Mouse (Mus musculus) adrenal gland, adult (tissue): ENCODE measurements around the gene Hist1h2ae.
"Not testable (repeated sequence)": the region's sequence is repeated elsewhere in the genome, so short reads cannot be mapped to it uniquely, and the experiment has no call there.

Experiments used
- DNase-seq, 2 experiments: peaks; one replicate each; pipeline ENCODE4 v3.0.0; 2022 to 2023; ENCODE audit warnings: low spot score in 1 of 2; ENCODE audit not compliant: inconsistent age in 2 of 2

Gene Hist1h2ae

DNA sequence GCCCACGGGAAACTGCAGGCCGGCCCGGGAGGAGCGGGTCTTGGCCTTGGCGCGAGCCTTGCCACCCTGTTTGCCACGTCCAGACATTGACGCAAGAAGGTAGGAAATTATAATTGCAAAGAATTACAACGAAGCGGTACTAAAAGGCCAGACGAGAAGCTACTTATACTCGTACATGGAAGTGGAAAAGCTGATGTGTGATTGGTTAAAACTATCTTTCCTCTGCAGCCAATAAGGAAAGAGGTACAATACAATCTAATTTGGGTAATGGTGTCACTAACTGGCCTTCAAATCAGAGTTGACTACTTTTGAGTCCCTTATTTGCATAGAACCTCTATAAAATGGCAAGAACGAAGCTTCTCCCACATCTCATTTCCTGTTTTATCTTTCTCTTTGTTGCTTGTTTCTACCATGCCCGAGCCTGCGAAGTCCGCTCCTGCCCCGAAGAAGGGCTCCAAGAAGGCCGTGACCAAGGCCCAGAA is at the start of gene Hist1h2ae, which contains the start of gene Hist1h2bg:
TSS of gene Hist1h2ae (minus strand) at position 199 of the 482 bp plus-strand sequence.
TSS of gene Hist1h2bg (plus strand) at position 375 of the 482 bp plus-strand sequence.
- DNase-seq: peak; percentile 80 to 96

DNA sequence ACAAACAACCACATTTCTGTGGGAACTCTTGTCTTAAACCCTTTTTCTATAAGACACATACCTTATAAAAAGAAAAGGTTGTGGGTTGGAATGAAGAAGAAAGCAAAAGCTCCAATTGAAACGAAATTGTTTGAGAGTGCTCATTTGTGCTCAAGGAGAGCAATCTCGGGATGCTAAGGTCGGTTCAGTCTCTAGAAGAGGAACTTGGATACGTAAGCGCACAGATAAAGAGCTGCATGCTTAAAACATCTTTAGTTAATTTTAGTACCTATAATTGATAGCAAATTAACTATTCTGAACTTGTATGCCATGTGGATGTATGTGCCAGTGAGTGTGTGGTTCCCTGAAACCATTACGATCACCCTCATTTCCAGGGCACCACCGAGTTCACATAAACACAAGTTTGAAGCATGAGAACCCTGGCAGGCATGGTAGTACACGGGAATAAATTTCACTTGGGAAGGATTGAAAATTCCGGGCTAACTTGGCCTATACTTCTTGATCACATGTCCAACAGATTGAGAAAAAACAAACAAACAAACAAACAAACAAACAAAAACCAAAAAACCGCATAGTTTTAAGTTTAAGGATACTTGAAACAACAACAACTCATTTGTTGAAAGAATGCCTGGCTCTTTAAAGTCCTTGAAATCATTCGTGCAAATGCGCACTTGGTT is 49.2 kb upstream of the Hist1h2ae start:
- no peak for DNase-seq

- no peak for DNase-seq
Observed at GRCm38 (mm10) chr13:23611638-23612037, 40.6 kb upstream of the Hist1h2ae start.

GRCm38 (mm10) chr13:23610393-23610792 is 39.4 kb upstream of the Hist1h2ae start:
- no peak for DNase-seq

- no peak for DNase-seq
Observed at GRCm38 (mm10) chr13:23609844-23610243, 38.8 kb upstream of the Hist1h2ae start.

DNA sequence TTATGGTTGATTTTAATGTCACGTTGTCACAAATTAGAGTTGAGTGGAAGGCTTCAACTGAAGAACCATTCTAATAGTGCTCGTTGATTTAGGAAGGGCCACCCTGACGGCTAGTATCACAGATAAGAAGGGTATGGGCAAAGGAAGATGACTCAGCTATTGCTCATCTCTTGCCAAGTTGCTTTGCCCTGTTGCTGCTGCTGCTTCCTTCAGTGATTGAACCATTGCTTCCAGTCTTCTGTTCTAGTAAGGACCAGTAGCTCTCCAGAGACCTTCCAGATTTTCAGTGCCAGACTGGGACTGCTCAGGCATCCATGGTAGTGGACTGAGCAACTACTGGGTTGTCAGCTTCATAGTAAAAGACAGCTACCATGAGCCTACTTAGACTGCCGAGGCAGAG is 38.2 kb upstream of the Hist1h2ae start:
- peak; percentile 15 to 68 for DNase-seq

DNA sequence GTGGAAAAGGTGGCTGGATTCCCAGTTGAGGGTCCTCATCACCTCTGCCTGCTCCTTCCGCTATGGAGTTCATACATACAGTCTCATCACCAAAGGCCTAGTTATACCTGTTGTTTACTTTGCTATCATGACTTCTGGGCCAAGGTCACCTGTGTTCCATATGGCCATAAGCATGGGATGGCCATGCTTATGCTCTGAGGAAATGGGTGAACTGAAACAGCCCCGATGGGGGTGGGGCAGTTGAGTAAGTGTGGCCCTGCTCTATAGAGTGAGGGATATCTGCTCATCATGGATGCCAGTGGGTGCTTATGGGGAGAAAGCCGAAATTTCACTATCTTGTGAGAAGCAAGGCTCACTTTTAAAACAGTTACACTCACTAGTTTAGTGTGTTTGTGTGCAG is 34.0 kb upstream of the Hist1h2ae start:
- DNase-seq: no peak

GRCm38 (mm10) chr13:23604452-23604851 is 33.4 kb upstream of the Hist1h2ae start:
- no peak for DNase-seq

GRCm38 (mm10) chr13:23603182-23603699 is 32.2 kb upstream of the Hist1h2ae start:
- no peak for DNase-seq

GRCm38 (mm10) chr13:23597957-23598356 is 26.9 kb upstream of the Hist1h2ae start:
- peak; percentile 77 to 93 for DNase-seq

DNA sequence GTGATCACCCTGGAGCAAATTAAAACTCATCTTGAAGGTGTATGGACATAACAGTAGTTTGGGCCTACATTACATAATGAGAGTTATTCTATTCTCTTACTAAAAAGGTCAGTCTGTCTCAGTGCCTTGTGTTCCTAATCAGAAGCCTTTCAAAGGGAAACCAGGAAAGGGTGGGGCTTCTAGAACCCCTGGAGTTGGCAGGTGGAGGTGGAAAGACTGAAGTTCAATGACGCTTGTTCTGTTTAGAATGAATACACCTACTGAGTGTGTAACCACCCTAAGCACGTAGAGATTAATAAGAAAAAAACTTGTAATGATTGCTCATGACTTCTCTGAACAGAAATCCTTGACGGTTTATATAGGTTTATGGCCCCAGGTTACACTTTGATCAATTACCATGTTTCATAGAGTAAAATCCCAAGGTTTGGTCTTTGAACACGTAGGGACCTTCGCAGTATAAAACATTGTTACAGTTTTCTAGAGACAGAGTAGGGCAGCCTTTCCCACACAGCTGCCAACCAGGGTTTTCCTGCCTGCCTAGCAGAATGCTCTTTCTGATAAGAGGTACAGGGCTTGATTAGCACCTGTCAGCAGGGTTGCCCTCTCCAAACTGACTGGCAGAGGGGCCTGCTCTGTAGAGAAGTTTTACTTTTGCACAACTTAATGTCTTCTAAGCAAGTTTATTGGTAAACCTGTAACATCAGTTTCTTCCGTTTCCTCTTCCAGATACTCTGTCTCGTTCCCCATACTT is 24.8 kb upstream of the Hist1h2ae start:
- DNase-seq: no peak

DNA sequence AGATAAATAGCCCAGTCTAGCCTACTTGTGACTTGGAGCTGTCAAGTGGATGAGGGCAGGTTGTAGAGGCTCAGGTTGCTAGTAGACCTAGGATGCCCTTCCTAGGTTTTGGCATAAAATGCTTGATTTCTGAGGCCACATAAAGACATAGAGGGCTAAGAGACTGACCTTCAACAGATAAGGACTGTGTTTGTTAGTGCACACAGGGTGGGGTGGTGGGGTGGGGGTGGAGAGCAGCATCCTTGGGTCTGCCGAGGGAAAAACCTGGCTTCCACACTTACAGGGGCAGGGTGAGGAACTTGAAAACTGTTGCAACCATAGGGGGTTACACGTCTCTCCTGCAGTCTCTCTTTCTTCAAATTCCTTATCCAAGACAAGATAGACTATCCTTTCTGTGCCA is 24.2 kb upstream of the Hist1h2ae start:
- no peak for DNase-seq

DNA sequence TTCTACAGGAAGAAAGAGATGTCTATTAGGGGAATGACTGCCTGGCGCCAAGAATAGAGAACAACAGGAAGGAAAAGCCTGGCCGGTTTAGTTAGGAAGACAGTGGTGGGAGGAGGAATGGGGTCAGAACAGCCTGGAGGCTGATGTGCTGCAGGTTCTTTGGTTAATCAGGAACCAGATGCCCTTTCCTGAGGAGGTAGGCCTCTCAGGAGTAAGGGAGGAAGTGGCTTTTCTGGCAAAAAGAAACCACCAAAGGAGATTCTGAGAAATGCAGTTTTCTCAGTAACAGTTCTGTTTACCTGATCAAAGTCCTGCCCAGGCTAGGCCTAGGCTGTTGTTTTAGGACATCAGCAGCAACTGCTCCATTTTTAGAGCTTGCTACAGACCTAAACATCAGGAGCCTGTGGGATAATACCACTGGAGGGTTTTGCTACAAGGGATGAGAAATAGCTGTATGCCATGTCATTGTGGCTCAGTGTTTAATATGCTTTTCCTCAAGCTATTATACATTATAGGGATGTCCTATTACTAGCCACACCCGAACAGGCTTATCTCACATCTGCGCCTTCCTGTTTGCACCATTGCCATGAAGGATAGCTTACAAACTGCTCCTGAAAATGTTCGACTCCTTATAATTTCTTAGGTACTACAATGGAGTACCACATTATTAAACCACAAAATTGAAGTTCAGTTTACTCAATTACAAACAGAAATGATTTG is 22.2 kb upstream of the Hist1h2ae start:
- DNase-seq: no peak

DNA sequence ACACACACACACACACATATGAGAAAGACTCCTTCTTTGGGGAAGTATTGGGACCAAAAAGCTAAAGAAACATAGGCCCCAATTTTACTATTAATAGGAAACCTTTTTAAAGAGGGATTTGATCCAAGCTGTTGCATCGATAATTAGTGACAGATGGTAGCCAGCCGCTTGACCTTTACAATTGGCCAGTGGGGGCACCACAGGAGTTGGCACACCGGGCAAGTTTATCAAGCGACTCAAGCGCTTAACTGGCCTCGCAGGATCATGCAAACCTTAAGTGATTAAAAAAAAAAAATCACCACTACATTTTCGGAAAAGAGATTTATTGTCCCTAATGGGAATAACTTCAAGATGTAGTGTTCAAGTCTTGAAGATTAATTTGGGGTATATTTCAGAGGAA is 21.6 kb upstream of the Hist1h2ae start:
- no peak for DNase-seq

DNA sequence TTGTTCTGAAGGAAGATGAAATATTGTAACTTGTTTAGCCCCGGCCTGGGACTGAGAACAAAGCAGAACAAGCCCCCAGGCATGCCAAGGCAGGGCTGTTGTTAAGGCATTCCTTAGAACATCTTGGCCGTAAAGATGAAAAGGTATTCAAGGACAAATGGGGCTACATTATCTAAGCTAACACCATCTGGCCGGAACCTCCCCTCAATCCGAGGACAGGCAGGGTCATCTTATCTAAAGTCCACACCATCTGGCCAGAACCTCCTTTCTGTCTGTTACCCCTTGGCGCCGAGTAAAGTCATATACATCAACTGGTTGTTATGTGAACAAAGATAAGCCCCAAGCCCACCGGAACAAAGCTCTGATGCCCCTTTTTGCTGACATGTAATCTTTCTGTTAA is 20.9 kb upstream of the Hist1h2ae start:
- DNase-seq: not testable (repeated sequence)

- DNase-seq: no peak
Observed at GRCm38 (mm10) chr13:23591206-23591605, 20.2 kb upstream of the Hist1h2ae start.

DNA sequence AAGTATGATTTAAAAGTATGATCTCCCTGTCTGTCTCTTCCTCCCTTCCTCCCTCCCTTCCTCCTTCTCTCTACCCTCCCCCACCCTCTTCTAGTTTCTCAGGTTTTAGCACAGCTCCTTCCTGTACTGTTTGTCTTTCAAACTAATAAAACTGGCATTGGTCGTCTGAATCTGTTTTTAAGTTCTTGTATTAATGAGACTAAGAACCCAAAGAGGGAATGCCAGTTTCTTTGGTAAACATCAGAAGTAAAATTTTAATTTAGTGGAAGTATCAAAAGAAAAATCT is 15.9 kb upstream of the Hist1h2ae start:
- no peak for DNase-seq

DNA sequence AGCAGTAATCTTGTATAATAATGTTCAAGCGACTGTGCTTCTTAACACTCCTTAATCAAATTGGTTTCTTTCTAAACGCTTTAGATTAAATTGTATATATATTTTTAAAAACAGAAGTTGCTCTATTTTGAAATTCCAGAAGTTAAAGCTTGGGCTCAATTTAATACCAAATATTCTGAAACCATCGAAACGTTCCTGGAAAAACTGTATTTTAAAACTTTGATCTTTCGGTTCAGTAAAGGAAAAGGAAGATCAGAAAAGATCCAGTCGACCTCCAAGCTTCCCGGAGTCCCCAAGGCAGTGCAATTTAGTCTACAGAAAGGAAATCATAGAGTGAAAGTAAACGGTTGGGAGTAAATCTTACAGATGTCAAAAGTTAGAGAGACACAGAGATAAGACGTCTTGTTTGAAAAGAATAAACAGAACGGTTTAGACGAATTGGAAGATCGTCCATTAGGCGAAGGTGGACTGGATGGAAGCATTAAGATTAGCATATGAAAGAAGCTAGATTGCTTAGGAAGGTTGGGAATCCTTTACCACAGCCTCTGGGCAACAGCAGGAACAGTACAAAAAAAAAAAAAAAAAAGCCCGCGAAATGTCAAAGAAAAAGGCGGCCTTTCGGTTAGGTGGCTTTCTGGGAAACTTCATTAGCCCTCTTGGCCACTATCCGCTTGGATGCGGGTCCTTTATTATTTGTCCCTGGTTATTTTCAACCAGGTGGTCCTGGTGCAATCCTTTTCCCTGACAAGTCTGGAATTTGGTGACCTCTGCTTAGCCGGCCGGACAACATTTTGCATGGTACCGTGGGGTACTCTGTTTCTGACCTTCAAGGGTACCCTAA is 15.3 kb upstream of the Hist1h2ae start:
- peak in 1 of 2 experiments; percentile 81 for DNase-seq

DNA sequence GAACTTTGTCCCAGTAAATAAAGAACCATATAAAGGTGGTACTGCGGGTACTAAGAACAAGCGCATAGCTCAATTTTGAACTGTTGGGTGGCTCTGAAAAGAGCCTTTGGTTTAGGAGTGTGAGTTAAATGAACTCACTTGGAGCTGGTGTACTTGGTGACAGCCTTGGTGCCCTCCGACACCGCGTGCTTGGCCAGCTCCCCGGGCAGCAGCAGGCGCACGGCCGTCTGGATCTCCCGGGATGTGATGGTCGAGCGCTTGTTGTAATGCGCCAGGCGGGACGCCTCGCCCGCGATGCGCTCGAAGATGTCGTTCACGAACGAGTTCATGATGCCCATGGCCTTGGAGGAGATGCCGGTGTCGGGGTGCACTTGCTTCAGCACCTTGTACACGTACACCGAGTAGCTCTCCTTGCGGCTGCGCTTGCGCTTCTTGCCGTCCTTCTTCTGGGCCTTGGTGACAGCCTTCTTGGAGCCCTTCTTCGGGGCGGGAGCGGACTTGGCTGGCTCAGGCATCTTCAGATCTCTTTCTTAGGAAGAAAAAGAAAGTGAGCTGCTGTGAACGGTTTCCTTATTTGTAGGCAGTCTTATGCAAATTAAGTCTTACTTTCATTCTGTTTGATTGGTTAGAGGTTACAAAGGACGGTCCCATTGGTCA is 14.6 kb upstream of the Hist1h2ae start:
- DNase-seq: peak; percentile 80 to 96

- DNase-seq: peak; percentile 72 to 93
Observed at GRCm38 (mm10) chr13:23585029-23585441, 14.0 kb upstream of the Hist1h2ae start.
